In the genomic region with DNA sequence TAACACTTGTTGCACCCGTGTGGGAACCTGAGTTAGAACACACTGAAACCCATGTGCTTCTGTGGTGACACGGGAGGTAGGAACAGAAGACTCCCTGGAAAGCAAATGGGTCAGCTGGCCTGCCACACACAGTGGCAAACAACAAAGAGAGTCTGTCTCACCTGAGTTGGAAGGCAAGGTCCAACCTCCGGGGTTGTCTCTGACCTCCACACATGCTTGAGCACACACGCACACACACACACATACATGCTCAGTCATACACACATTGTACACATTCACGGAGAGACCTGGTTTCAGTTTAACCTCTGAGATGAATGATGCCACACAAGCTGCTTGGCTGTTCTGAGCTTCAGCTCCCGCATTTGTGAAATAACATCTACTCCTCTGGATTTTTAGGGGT, we compare ENCODE assay signal across 24 mouse cellular contexts. TPM values are rescaled to one million over a fixed set of nuclear protein-coding genes. Genes with fewer than 3 reads are reported as not detected.
DNase-seq lines count a peak whose midpoint lies in the region; ATAC-seq and TF ChIP-seq lines count a peak whose summit lies in the region.
"Had no signal": no experiment of that assay in that cellular context is flagged by ENCODE, and none has a peak within 500 bp of the region (broad histone marks: within the 10 kb centered on the region; RNA-seq: fewer than 3 reads in every experiment).

No protein-coding gene starts in this region.

- TF ChIP-seq CTCF in kidney, postnatal 0 days (IDR thresholded peaks at IDR 0.05; ENCODE audit: low read depth) = no peak
- TF ChIP-seq CTCF in kidney, adult 2 months (conservative IDR thresholded peaks at IDR 0.05; ENCODE audit: insufficient read depth, insufficient read length, low read depth, low read length) = no peak
- no peak for TF ChIP-seq CTCF in stomach, postnatal 0 days (IDR thresholded peaks at IDR 0.05; ENCODE audit: low read depth)

- no peaks in the 10 kb centered on the region for H3K27me3 ChIP-seq in kidney, postnatal 0 days (ENCODE audit: insufficient read depth, low read length)
- no peaks in the 10 kb centered on the region for H3K27me3 ChIP-seq in kidney, adult 2 months (replicated peaks; ENCODE audit: control insufficient read depth, insufficient read depth, low read length)
- peaks cover 77% of the 10 kb centered on the region for H3K27me3 ChIP-seq in megakaryocyte, embryonic 14.5 days (replicated peaks)
- no peaks in the 10 kb centered on the region for H3K27me3 ChIP-seq in stomach, postnatal 0 days (ENCODE audit: control insufficient read depth, insufficient read depth, low read length)

- WGBS in kidney, postnatal 0 days = 69% methylated on average over 6 of the region's 6 CpGs
- WGBS in kidney, adult 2 months = 69% methylated on average over 6 of the region's 6 CpGs
- 73% methylated on average over 6 of the region's 6 CpGs for WGBS in stomach, postnatal 0 days

- H3K27ac ChIP-seq in kidney, postnatal 0 days = no peak overlapping the region
- no peak overlapping the region for H3K27ac ChIP-seq in kidney, adult 2 months (ENCODE audit: insufficient read depth, low read depth, low read length)
- H3K27ac ChIP-seq in stomach, postnatal 0 days (replicated peaks) = no peak overlapping the region
- H3K27ac ChIP-seq: embryonic facial prominence, embryonic 12.5 days; embryonic facial prominence, embryonic 15.5 days; heart, adult 2 months; heart, embryonic 10.5 days; heart, embryonic 13.5 days; hindbrain, embryonic 12.5 days; hindbrain, embryonic 15.5 days had no signal

- no peak overlapping the region for H3K4me3 ChIP-seq in kidney, postnatal 0 days (replicated peaks; ENCODE audit: low read depth, low read length)
- H3K4me3 ChIP-seq in kidney, adult 2 months (ENCODE audit: insufficient read depth, low read depth, low read length) = no peak overlapping the region
- H3K4me3 ChIP-seq in megakaryocyte, embryonic 14.5 days (replicated peaks) = peak overlapping the region; percentile 21
- no peak overlapping the region for H3K4me3 ChIP-seq in stomach, postnatal 0 days (ENCODE audit: low read depth, low read length)
- H3K4me3 ChIP-seq: embryonic facial prominence, embryonic 12.5 days; embryonic facial prominence, embryonic 15.5 days; heart, adult 2 months; heart, embryonic 10.5 days; heart, embryonic 13.5 days; hindbrain, embryonic 12.5 days; hindbrain, embryonic 15.5 days had no signal

- H3K9ac ChIP-seq in kidney, postnatal 0 days (ENCODE audit: low read depth, low read length) = no peak overlapping the region
- H3K9ac ChIP-seq in stomach, postnatal 0 days (ENCODE audit: low read length) = no peak overlapping the region
- H3K9ac ChIP-seq: embryonic facial prominence, embryonic 12.5 days; embryonic facial prominence, embryonic 15.5 days; forebrain, postnatal 0 days; heart, embryonic 13.5 days; hindbrain, embryonic 12.5 days; hindbrain, embryonic 15.5 days had no signal

- no peaks in the 10 kb centered on the region for H3K36me3 ChIP-seq in kidney, postnatal 0 days (ENCODE audit: insufficient read depth, low read length)
- H3K36me3 ChIP-seq in kidney, adult 2 months (ENCODE audit: control insufficient read depth, insufficient read depth, low read length) = no peaks in the 10 kb centered on the region
- H3K36me3 ChIP-seq in megakaryocyte, embryonic 14.5 days (replicated peaks; ENCODE audit: low read length) = no peaks in the 10 kb centered on the region
- no peaks in the 10 kb centered on the region for H3K36me3 ChIP-seq in stomach, postnatal 0 days (ENCODE audit: control insufficient read depth, insufficient read depth, low read length)
- H3K36me3 ChIP-seq: embryonic facial prominence, embryonic 12.5 days; embryonic facial prominence, embryonic 15.5 days; heart, embryonic 10.5 days; heart, embryonic 13.5 days; hindbrain, embryonic 12.5 days; hindbrain, embryonic 15.5 days had no signal

- no peak for TF ChIP-seq EP300 in stomach, postnatal 0 days (optimal IDR thresholded peaks at IDR 0.05)

- no peaks in the 10 kb centered on the region for H3K9me3 ChIP-seq in kidney, postnatal 0 days (replicated peaks; ENCODE audit: low read length)
- H3K9me3 ChIP-seq in megakaryocyte, embryonic 14.5 days = no peaks in the 10 kb centered on the region
- no peaks in the 10 kb centered on the region for H3K9me3 ChIP-seq in stomach, postnatal 0 days (ENCODE audit: control insufficient read depth, low read length)
- H3K9me3 ChIP-seq: embryonic facial prominence, embryonic 12.5 days; embryonic facial prominence, embryonic 15.5 days; heart, embryonic 10.5 days; heart, embryonic 13.5 days; hindbrain, embryonic 12.5 days; hindbrain, embryonic 15.5 days had no signal

- ATAC-seq in kidney, postnatal 0 days (replicated peaks; ENCODE audit: low FRiP score, low read depth) = 0 out of 2 replicates have a peak, but pooled peaks have one; percentile 16
- ATAC-seq in megakaryocyte, adult 5-6 weeks (ENCODE audit: poor library complexity, severe bottlenecking) = no peak
- peak; percentile 45 for ATAC-seq in stomach, postnatal 0 days (ENCODE audit: low FRiP score, low TSS enrichment)
- ATAC-seq: forebrain, embryonic 14.5 days; forebrain, postnatal 0 days had no signal

- TF ChIP-seq POLR2A in kidney, adult 2 months (IDR thresholded peaks at IDR 0.05; ENCODE audit: low read depth, low read length) = no peak

- DNase-seq in kidney, postnatal 0 days (ENCODE audit: low spot score) = no peak
- no peak for DNase-seq in kidney, adult 2 months
- peak; percentile 58 for DNase-seq in stomach, postnatal 0 days (ENCODE audit: low spot score)
- DNase-seq in frontal cortex, postnatal 14 days (ENCODE audit: low spot score in 2 of 2) = no peak
- DNase-seq: adrenal gland, adult 2 months; adrenal gland, postnatal 14 days; cerebellum, adult 11 months; cerebellum, adult 2 months; cerebellum, adult 9-11 months; cerebellum, postnatal 25 days; forebrain, postnatal 0 days; gastrocnemius, postnatal 25 days; heart, adult 2 months; heart, postnatal 14 days had no signal

- H3K4me2 ChIP-seq in kidney, postnatal 0 days (ENCODE audit: low read length) = no peak overlapping the region
- no peak overlapping the region for H3K4me2 ChIP-seq in stomach, postnatal 0 days (replicated peaks; ENCODE audit: low read depth)
- H3K4me2 ChIP-seq: embryonic facial prominence, embryonic 12.5 days; embryonic facial prominence, embryonic 15.5 days; heart, embryonic 13.5 days; hindbrain, embryonic 12.5 days; hindbrain, embryonic 15.5 days had no signal

- no peaks in the 10 kb centered on the region; the same call in 1 of the 2 replicates for H3K4me1 ChIP-seq in kidney, postnatal 0 days (replicated peaks; ENCODE audit: insufficient read depth, low read length)
- H3K4me1 ChIP-seq in kidney, adult 2 months (ENCODE audit: control insufficient read depth, insufficient read depth, low read length) = no peaks in the 10 kb centered on the region
- H3K4me1 ChIP-seq in megakaryocyte, embryonic 14.5 days = peaks cover 18% of the 10 kb centered on the region
- H3K4me1 ChIP-seq in stomach, postnatal 0 days (replicated peaks; ENCODE audit: control insufficient read depth, insufficient read depth) = no peaks in the 10 kb centered on the region

RNA-seq across cellular contexts. Expression of gene Rbm47, which starts 18.3 kb away (rescaled TPM):
- 105 and 119 TPM in 2 replicates for polyA plus RNA-seq in kidney, postnatal 0 days (2015; fragmentation: Nextera tagmentation; extraction: Ambion mirVana)
- polyA plus RNA-seq in kidney, adult 2 months (2012; rRNA removed) = 156 and 171 TPM in 2 replicates
- 4.2 TPM in 1 of 2 replicates, not detected in the other for polyA plus RNA-seq in megakaryocyte, embryonic 14.5 days (2012; ENCODE audit: insufficient read depth, low replicate concordance)
- total RNA-seq in megakaryocyte, adult 5-6 weeks (2015) = 27.2 and 30.2 TPM in 2 replicates
- 13.3 and 21.3 TPM in 2 replicates for total RNA-seq in megakaryocyte, adult 5-6 weeks (2017)
- 70.7 and 73.2 TPM in 2 replicates for polyA plus RNA-seq in stomach, postnatal 0 days (2015; fragmentation: Nextera tagmentation; extraction: Ambion mirVana)
- total RNA-seq: MEL had no signal

Comparison
In these comparisons a context has a peak if more than half of its experiments do, and no peak if none do; other contexts are left out.
1. RNA of gene Rbm47, which starts 18.3 kb away (polyA plus RNA-seq): 156 to 171 TPM in kidney, adult 2 months, 105 to 119 TPM in kidney, postnatal 0 days and 70.7 to 73.2 TPM in stomach, postnatal 0 days; 4.2 TPM in megakaryocyte, embryonic 14.5 days; every median in the first group is over 10 times any median in the second.